Mouse (Mus musculus): ENCODE results near the gene Fgf12. TPM values are rescaled to one million over a fixed set of nuclear protein-coding genes. Genes with fewer than 3 reads are reported as not detected.
A peak's percentile ranks its signal among the peaks of the same experiment; 100 is the strongest.

Gene Fgf12
- polyA plus RNA-seq, 1 experiment from 2014 or later, result 8.0 TPM

DNA sequence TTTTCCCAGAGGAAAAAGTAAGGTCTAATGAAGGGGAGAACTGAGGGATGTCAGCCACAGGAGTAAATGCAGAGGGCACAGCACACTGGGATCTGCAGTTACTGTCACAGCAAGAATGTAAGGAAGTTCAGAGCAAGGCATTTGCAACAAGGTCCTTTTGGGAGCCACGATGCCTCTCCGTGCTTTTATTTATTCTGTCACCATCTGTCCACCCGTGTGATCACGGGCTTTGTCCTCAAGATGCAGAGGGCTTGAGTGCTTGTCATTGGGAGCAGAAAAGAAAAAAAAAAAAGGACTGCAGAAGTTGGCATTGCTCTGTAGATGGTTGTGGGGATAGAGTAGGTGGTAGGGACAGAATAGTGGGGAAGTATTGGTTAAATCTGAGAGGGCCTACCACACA lies 52.5 kb downstream of the Fgf12 start:
- Histone ChIP-seq H3K36me3 (ENCODE audit: control insufficient read depth, insufficient read depth, low read length) (no peaks in the 10 kb centered on the region), H3K4me3 (ENCODE audit: low read depth, low read length) (no peak overlapping the region), H3K4me2 (ENCODE audit: low read depth, low read length) (no peak overlapping the region), H3K9ac (ENCODE audit: low read depth, low read length) (no peak overlapping the region), H3K9me3 (ENCODE audit: control insufficient read depth, low read length) (no peaks in the 10 kb centered on the region), H3K27me3 (replicated peaks; ENCODE audit: control insufficient read depth, insufficient read depth, low read length) (no peaks in the 10 kb centered on the region), H3K4me1 (ENCODE audit: control insufficient read depth, insufficient read depth, low read length) (no peaks in the 10 kb centered on the region), H3K27ac (replicated peaks; ENCODE audit: low read depth, low read length) (no peak overlapping the region)
- 82% methylated on average over 4 of the region's 4 CpGs for WGBS
- no peak for DNase-seq (ENCODE audit: low spot score)
- no peak for ATAC-seq (ENCODE audit: low read depth)

DNA sequence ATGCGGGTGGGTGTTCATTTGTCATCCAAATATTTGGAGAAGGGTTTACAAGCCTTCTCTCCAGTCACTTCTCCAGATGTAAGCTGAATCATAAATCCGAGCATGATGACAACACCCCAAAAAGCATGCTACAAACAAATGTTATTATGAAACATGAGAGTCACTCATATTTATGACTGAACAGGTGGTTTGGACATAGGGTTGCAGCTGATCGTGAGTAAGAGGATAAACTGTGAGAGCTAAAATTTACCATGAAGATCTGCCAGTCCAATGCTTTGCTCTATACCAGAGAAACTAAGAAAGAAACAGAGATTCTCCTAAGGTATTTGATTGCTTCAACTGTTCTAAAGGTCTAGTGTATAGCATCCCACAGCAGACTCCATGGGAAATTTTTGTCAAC lies 56.0 kb downstream of the Fgf12 start:
- ATAC-seq (ENCODE audit: low read depth) (no peak), DNase-seq (ENCODE audit: low spot score) (no peak)
- Histone ChIP-seq H3K27ac (replicated peaks; ENCODE audit: low read depth, low read length) (no peak overlapping the region), H3K4me2 (ENCODE audit: low read depth, low read length) (no peak overlapping the region), H3K4me3 (ENCODE audit: low read depth, low read length) (no peak overlapping the region), H3K36me3 (ENCODE audit: control insufficient read depth, insufficient read depth, low read length) (no peaks in the 10 kb centered on the region), H3K9me3 (ENCODE audit: control insufficient read depth, low read length) (no peaks in the 10 kb centered on the region), H3K9ac (ENCODE audit: low read depth, low read length) (no peak overlapping the region), H3K4me1 (ENCODE audit: control insufficient read depth, insufficient read depth, low read length) (0 out of 2 replicates have a peak, but pooled peaks cover 4% of the 10 kb centered on the region), H3K27me3 (replicated peaks; ENCODE audit: control insufficient read depth, insufficient read depth, low read length) (no peaks in the 10 kb centered on the region)
- WGBS, result 74% methylated on average over 3 of the region's 3 CpGs

DNA sequence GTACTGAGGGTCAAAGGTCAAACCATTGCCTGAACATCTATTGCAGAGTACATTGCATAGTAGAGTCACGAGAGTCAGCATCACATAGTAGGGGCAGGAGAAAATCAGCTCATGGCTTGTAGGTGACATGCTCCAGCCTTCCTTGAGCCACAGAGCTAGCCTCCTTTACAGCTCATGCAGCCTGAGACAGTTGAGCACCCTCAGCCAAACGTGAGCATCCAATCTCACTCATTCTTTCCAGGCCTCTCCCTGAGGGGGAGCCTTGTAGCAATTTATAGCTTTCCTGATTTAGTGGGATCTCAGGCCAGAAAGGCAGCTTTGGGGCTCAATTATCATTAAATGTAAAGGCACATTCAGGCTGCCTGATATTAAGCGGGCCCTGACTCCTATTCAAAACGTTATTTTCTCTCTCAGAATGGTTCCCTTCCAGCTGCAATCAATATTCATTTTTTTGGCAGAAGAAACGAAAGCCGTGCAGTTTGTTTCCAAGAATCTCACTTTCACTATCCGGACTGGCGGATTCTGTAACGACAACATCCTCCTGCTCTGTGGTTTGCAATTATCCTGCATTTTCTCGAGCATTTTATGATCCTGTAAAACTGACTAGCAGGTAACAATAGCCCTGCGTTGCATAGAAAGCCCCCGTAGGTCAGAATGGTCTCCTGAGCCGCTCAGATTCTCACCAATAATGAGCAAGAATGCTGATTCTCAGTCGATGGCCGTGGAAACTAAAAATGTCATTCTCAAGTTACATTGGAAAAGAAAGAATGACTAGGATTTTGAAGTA lies 58.6 kb downstream of the Fgf12 start:
- Histone ChIP-seq H3K9ac (ENCODE audit: low read depth, low read length) (no peak overlapping the region), H3K36me3 (ENCODE audit: control insufficient read depth, insufficient read depth, low read length) (no peaks in the 10 kb centered on the region), H3K4me1 (ENCODE audit: control insufficient read depth, insufficient read depth, low read length) (0 out of 2 replicates have a peak, but pooled peaks cover 4% of the 10 kb centered on the region), H3K27ac (replicated peaks; ENCODE audit: low read depth, low read length) (no peak overlapping the region), H3K27me3 (replicated peaks; ENCODE audit: control insufficient read depth, insufficient read depth, low read length) (no peaks in the 10 kb centered on the region), H3K4me2 (ENCODE audit: low read depth, low read length) (peak overlapping the region; percentile 35), H3K9me3 (ENCODE audit: control insufficient read depth, low read length) (no peaks in the 10 kb centered on the region), H3K4me3 (ENCODE audit: low read depth, low read length) (peak overlapping the region; percentile 18; the same call in 1 of the 2 replicates)
- DNase-seq (ENCODE audit: low spot score), result peak; percentile 75
- WGBS, result 33% methylated on average over 15 of the region's 15 CpGs
- ATAC-seq (ENCODE audit: low read depth), result peak; percentile 72

DNA sequence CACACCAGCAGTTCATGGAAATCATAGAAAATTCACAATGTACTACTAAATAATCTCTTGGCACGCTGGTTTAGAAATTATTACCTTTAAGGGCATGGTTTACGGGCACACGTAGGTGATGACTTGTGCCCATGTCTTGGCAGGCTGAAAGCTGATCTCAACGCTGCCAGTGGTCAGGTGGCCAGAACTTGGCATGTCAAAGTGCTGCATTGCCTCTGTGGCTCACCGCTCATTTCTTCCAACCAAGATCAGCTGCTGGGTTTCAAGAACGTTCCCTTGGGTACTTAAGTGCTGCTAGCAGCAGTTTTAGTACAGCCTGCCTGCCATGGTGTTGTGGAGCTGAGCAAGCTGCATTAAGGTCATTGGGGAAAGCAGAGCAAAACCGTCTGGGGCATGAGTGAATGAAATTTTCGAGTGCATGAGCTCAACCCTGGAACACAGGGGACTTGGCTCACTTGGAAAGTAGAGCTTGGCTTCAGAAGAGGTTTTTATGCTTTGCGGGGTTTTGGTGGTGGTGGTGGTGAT lies 63.9 kb downstream of the Fgf12 start:
- Histone ChIP-seq H3K27ac (replicated peaks; ENCODE audit: low read depth, low read length) (no peak overlapping the region), H3K4me1 (ENCODE audit: control insufficient read depth, insufficient read depth, low read length) (0 out of 2 replicates have a peak, but pooled peaks cover 4% of the 10 kb centered on the region), H3K4me2 (ENCODE audit: low read depth, low read length) (no peak overlapping the region), H3K36me3 (ENCODE audit: control insufficient read depth, insufficient read depth, low read length) (no peaks in the 10 kb centered on the region), H3K9ac (ENCODE audit: low read depth, low read length) (no peak overlapping the region), H3K4me3 (ENCODE audit: low read depth, low read length) (no peak overlapping the region), H3K9me3 (ENCODE audit: control insufficient read depth, low read length) (no peaks in the 10 kb centered on the region), H3K27me3 (replicated peaks; ENCODE audit: control insufficient read depth, insufficient read depth, low read length) (no peaks in the 10 kb centered on the region)
- ATAC-seq (ENCODE audit: low read depth) (no peak), DNase-seq (ENCODE audit: low spot score) (no peak)
- 81% methylated on average over 9 of the region's 9 CpGs for WGBS

DNA sequence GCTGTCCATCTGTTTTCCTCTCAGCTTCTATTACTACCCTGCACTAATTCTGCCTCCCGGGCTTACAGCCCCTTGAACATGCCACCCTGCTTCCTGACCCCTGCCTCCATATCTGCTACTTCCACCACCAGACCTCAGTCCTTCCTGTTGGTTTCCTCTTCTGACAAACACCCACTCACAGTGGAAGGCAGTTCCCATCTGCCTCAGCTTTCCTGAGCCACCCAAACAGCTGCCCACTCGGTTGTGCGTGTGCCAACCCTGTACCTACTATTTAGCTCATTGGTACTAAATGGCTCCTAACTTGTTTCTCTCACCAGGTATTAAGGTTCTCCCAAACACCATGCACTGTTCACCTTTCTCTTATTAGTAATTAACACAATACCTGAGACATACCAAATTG lies 71.2 kb downstream of the Fgf12 start:
- no peak overlapping the region for H3K27ac ChIP-seq (replicated peaks; ENCODE audit: low read depth, low read length)
- ATAC-seq (ENCODE audit: low read depth) (no peak), DNase-seq (ENCODE audit: low spot score) (no peak)
- no peaks in the 10 kb centered on the region for H3K27me3 ChIP-seq (replicated peaks; ENCODE audit: control insufficient read depth, insufficient read depth, low read length)
- no peak overlapping the region for H3K4me3 ChIP-seq (ENCODE audit: low read depth, low read length)
- H3K4me2 ChIP-seq (ENCODE audit: low read depth, low read length), result no peak overlapping the region
- H3K4me1 ChIP-seq (ENCODE audit: control insufficient read depth, insufficient read depth, low read length), result no peaks in the 10 kb centered on the region
- H3K36me3 ChIP-seq (ENCODE audit: control insufficient read depth, insufficient read depth, low read length), result no peaks in the 10 kb centered on the region
- no peaks in the 10 kb centered on the region for H3K9me3 ChIP-seq (ENCODE audit: control insufficient read depth, low read length)
- 90% methylated on average over 3 of the region's 3 CpGs for WGBS
- H3K9ac ChIP-seq (ENCODE audit: low read depth, low read length), result no peak overlapping the region

DNA sequence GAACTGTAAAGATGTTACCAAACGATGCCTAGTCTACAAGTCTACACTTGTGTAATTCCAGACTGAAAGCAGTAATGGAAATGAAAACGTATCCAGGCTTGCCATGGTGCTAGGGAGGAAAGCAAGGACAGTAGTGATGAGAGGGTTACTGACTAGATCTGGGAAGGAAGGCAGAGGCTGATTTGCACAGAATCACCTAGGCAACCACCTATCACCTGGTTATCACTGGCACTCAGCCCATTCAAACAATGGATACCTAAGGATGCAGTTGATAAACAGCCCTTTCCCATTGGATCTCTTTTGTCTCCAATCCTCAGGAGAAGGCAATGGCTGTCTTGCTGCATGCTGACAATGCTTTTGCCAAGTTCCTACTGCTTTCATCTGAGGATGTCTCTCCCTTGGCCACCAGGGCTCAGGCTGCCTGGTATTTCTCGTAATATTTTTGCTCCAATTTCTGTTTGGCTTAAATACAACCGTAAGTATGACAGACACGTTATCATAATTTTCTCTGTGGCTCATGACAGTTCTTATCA lies 84.0 kb downstream of the Fgf12 start:
- no peaks in the 10 kb centered on the region for H3K9me3 ChIP-seq (ENCODE audit: control insufficient read depth, low read length)
- 73% methylated on average over 5 of the region's 5 CpGs for WGBS
- H3K27me3 ChIP-seq (replicated peaks; ENCODE audit: control insufficient read depth, insufficient read depth, low read length), result no peaks in the 10 kb centered on the region
- H3K27ac ChIP-seq (replicated peaks; ENCODE audit: low read depth, low read length), result no peak overlapping the region
- H3K9ac ChIP-seq (ENCODE audit: low read depth, low read length), result no peak overlapping the region
- no peak overlapping the region for H3K4me3 ChIP-seq (ENCODE audit: low read depth, low read length)
- DNase-seq (ENCODE audit: low spot score) (no peak), ATAC-seq (ENCODE audit: low read depth) (no peak)
- H3K36me3 ChIP-seq (ENCODE audit: control insufficient read depth, insufficient read depth, low read length), result no peaks in the 10 kb centered on the region
- no peak overlapping the region for H3K4me2 ChIP-seq (ENCODE audit: low read depth, low read length)
- no peaks in the 10 kb centered on the region for H3K4me1 ChIP-seq (ENCODE audit: control insufficient read depth, insufficient read depth, low read length)

DNA sequence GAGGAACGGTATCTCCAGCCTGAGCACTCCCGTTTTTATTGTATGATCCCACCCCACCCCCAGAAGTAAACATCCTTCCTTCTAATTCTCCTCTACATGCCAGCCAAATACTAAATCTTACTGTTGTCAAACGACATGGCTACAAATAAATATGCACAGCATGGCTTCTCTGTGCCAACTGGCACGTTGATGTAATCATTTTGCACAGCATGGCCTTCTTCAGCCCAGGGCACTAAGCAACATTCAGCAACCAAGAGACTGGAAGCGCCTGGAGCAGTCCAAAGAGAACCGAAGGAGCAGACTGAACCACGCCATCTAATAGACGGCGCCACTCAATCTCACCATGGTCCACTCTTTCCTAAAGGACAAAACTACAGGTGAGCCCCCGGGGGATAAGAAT lies 100.2 kb downstream of the Fgf12 start:
- Histone ChIP-seq H3K27ac (replicated peaks; ENCODE audit: low read depth, low read length) (no peak overlapping the region), H3K4me1 (ENCODE audit: control insufficient read depth, insufficient read depth, low read length) (no peaks in the 10 kb centered on the region), H3K4me2 (ENCODE audit: low read depth, low read length) (no peak overlapping the region), H3K9ac (ENCODE audit: low read depth, low read length) (no peak overlapping the region), H3K27me3 (replicated peaks; ENCODE audit: control insufficient read depth, insufficient read depth, low read length) (no peaks in the 10 kb centered on the region), H3K36me3 (ENCODE audit: control insufficient read depth, insufficient read depth, low read length) (no peaks in the 10 kb centered on the region), H3K9me3 (ENCODE audit: control insufficient read depth, low read length) (no peaks in the 10 kb centered on the region), H3K4me3 (ENCODE audit: low read depth, low read length) (no peak overlapping the region)
- WGBS, result 93% methylated on average over 10 of the region's 10 CpGs
- ATAC-seq (ENCODE audit: low read depth) (no peak), DNase-seq (ENCODE audit: low spot score) (no peak)

DNA sequence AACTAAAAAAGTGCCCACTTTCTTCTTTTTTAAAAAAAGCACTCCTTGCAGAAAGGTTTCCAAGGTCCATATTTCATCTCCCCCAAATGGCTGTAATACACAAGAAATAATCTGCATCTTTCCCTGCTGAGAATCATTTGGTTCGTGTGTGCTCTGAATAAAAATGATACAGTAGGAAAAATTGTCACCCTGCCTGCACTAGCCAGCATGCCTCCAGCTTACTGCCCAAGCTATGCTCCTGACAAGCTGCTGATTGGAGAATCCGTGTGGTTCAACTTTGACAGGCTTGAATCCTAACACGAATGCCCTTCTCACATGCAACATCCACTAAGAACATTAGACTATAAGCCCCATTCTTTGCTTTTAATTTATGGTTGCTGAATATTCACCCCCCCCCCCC lies 102.3 kb downstream of the Fgf12 start:
- WGBS, result 53% methylated on average over 3 of the region's 3 CpGs
- H3K4me2 ChIP-seq (ENCODE audit: low read depth, low read length), result no peak overlapping the region
- DNase-seq (ENCODE audit: low spot score) (no peak), ATAC-seq (ENCODE audit: low read depth) (no peak)
- no peaks in the 10 kb centered on the region for H3K9me3 ChIP-seq (ENCODE audit: control insufficient read depth, low read length)
- no peak overlapping the region for H3K9ac ChIP-seq (ENCODE audit: low read depth, low read length)
- H3K27me3 ChIP-seq (replicated peaks; ENCODE audit: control insufficient read depth, insufficient read depth, low read length), result no peaks in the 10 kb centered on the region
- H3K4me3 ChIP-seq (ENCODE audit: low read depth, low read length), result no peak overlapping the region
- no peaks in the 10 kb centered on the region for H3K4me1 ChIP-seq (ENCODE audit: control insufficient read depth, insufficient read depth, low read length)
- H3K27ac ChIP-seq (replicated peaks; ENCODE audit: low read depth, low read length), result no peak overlapping the region
- no peaks in the 10 kb centered on the region for H3K36me3 ChIP-seq (ENCODE audit: control insufficient read depth, insufficient read depth, low read length)

DNA sequence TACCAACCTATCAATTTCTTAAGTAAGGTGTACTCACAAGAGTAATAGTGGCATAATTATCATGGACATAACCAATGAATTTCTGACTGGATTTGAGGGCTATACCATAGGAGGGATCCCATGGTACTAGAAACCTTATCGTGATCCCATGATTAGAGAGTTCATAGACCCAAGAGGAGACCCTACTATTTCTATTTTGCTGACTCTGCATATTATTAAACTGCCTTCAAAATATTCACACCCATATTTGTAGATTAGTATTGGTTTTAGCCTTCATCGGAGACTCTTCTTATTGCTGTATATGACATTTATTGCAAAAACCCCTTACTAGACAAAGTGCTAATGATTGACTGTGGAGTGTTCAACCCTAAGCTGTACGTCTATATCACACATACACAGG lies 107.8 kb downstream of the Fgf12 start:
- Histone ChIP-seq H3K4me1 (ENCODE audit: control insufficient read depth, insufficient read depth, low read length) (no peaks in the 10 kb centered on the region), H3K4me3 (ENCODE audit: low read depth, low read length) (no peak overlapping the region), H3K27ac (replicated peaks; ENCODE audit: low read depth, low read length) (no peak overlapping the region), H3K27me3 (replicated peaks; ENCODE audit: control insufficient read depth, insufficient read depth, low read length) (no peaks in the 10 kb centered on the region), H3K9ac (ENCODE audit: low read depth, low read length) (no peak overlapping the region), H3K9me3 (ENCODE audit: control insufficient read depth, low read length) (no peaks in the 10 kb centered on the region), H3K36me3 (ENCODE audit: control insufficient read depth, insufficient read depth, low read length) (no peaks in the 10 kb centered on the region), H3K4me2 (ENCODE audit: low read depth, low read length) (no peak overlapping the region)
- DNase-seq (ENCODE audit: low spot score), result no peak
- 88% methylated on average over 3 of the region's 3 CpGs for WGBS
- no peak for ATAC-seq (ENCODE audit: low read depth)
